ENCODE assay signal across 11 mouse cellular contexts in the genomic region with DNA sequence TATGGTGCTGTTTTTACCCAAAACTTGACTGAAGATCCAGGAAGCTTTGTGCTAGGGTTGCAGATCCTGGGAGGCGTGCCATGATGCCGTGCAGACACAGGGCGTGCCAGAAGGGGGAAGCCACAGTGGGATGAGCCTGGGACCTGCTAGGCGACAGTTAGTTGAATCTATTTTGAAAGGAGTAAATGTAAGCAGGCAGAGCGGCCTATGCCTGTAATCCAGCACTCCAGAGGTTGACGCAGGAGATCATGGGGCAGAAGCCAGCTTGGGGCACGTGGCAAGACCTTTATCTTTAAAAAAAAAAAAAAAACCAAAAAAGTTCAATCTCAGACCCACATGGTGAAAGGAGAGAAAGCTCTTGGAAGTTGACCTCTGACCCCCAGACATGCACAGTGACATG.
"Had no signal": no experiment of that assay in that cellular context is flagged by ENCODE, and none has a peak within 500 bp of the region (broad histone marks: within the 10 kb centered on the region; RNA-seq: fewer than 3 reads in every experiment).

No protein-coding gene starts in this region.

- H3K4me2 ChIP-seq: limb, embryonic 12.5 days; limb, embryonic 15.5 days; liver, embryonic 13.5 days; lung, embryonic 14.5 days; midbrain, embryonic 11.5 days had no signal

- H3K27ac ChIP-seq: limb, embryonic 12.5 days; limb, embryonic 15.5 days; liver, embryonic 13.5 days had no signal

- H3K9ac ChIP-seq: limb, embryonic 12.5 days; limb, embryonic 15.5 days; liver, embryonic 13.5 days; lung, embryonic 14.5 days had no signal

- H3K4me1 ChIP-seq: limb, embryonic 12.5 days; limb, embryonic 15.5 days; liver, embryonic 13.5 days had no signal

- H3K4me3 ChIP-seq: limb, embryonic 12.5 days; limb, embryonic 15.5 days; liver, embryonic 13.5 days had no signal

- DNase-seq: kidney, adult 9 months; kidney, postnatal 14 days; kidney, postnatal 4 days; left cerebral cortex, postnatal 4 days; liver, embryonic 13.5 days; lung, embryonic 14.5 days; midbrain, embryonic 14.5 days had no signal

- H3K9me3 ChIP-seq: limb, embryonic 15.5 days had no signal

- ATAC-seq: lung, postnatal 0 days had no signal

- H3K27me3 ChIP-seq: limb, embryonic 12.5 days; limb, embryonic 15.5 days; liver, embryonic 13.5 days had no signal
